Mouse (Mus musculus): ENCODE measurements around the gene Hnrnpa3.

GRCm38 (mm10) chr2:75632721-75633181 lies 26.3 kb upstream of the Hnrnpa3 start:
- no peak for TF ChIP-seq MYB (IDR thresholded peaks at IDR 0.05; ENCODE audit: low read depth, low read length)
- no peak for TF ChIP-seq MAZ (IDR thresholded peaks at IDR 0.05; ENCODE audit: low read depth, low read length)
- TF ChIP-seq EP300 (IDR thresholded peaks at IDR 0.05; ENCODE audit: low read depth in 1 of 2, low read length in 2 of 2), result no peak
- TF ChIP-seq CTCF (IDR thresholded peaks at IDR 0.05 in 2 of 3, conservative IDR thresholded peaks at IDR 0.05 in 1 of 3; ENCODE audit: control insufficient read depth in 1 of 3, insufficient read depth in 1 of 3, low read depth in 2 of 3, low read length in 3 of 3, poor library complexity in 1 of 3, severe bottlenecking in 1 of 3), result no peak
- TF ChIP-seq ZKSCAN1 (IDR thresholded peaks at IDR 0.05; ENCODE audit: low read depth, low read length), result no peak
- TF ChIP-seq POLR2A (IDR thresholded peaks at IDR 0.05; ENCODE audit: control insufficient read depth in 1 of 2, insufficient read depth in 1 of 2, low read depth in 1 of 2, low read length in 2 of 2, poor library complexity in 1 of 2), result no peak
- TF ChIP-seq KAT2A (conservative IDR thresholded peaks at IDR 0.05; ENCODE audit: low read depth, low read length), result no peak
- TF ChIP-seq NELFE (IDR thresholded peaks at IDR 0.05; ENCODE audit: low read depth, low read length), result no peak
- TF ChIP-seq CHD2 (IDR thresholded peaks at IDR 0.05; ENCODE audit: low read length), result no peak
- TF ChIP-seq SMC3 (IDR thresholded peaks at IDR 0.05; ENCODE audit: low read depth, low read length), result no peak
- no peak for TF ChIP-seq E2F4 (IDR thresholded peaks at IDR 0.05; ENCODE audit: borderline replicate concordance, low read depth, low read length)
- no peak for TF ChIP-seq ETS1 (IDR thresholded peaks at IDR 0.05; ENCODE audit: low read depth, low read length)
- no peak for TF ChIP-seq GABPA (IDR thresholded peaks at IDR 0.05; ENCODE audit: low read depth, low read length)
- TF ChIP-seq MYC (IDR thresholded peaks at IDR 0.05; ENCODE audit: low read depth, low read length), result no peak
